Mouse (Mus musculus): Measurements from ENCODE around the gene Prkg1. TPM values are rescaled to one million over a fixed set of nuclear protein-coding genes. Genes with fewer than 3 reads are reported as not detected.

Gene Prkg1
- polyA plus RNA-seq, 1 experiment from 2014 or later = 16.8 TPM

DNA sequence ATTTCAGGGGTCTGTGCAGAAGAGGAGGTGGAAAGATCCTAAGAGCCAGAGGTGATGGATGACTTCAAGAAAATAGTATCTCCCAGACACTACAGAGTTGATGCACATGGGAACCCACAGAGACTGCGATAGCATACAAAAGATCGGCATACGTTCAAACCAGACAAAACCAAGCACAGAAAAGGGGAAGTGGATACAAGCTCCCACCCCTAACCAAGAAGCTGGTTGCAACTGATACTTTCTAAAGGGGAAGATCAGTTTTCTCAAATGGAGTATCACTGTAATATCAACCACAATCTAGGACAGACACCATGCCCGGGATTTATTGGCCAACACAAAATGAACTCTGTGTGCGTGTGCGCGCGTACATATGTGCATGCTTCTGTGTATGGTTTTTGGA lies 162.3 kb downstream of the Prkg1 start:
- no peaks in the 10 kb centered on the region for H3K36me3 ChIP-seq
- H3K4me1 ChIP-seq = no peaks in the 10 kb centered on the region
- H3K4me2 ChIP-seq (replicated peaks) = no peak overlapping the region
- H3K4me3 ChIP-seq = no peak overlapping the region
- no peak overlapping the region for H3K27ac ChIP-seq
- H3K27me3 ChIP-seq = no peaks in the 10 kb centered on the region
- no peak for ATAC-seq (ENCODE audit: insufficient number of reproducible peaks, insufficient read depth, low FRiP score, low TSS enrichment)
- WGBS = 94% methylated on average over 8 of the region's 8 CpGs
- no peak overlapping the region for H3K9ac ChIP-seq
- no peaks in the 10 kb centered on the region for H3K9me3 ChIP-seq

DNA sequence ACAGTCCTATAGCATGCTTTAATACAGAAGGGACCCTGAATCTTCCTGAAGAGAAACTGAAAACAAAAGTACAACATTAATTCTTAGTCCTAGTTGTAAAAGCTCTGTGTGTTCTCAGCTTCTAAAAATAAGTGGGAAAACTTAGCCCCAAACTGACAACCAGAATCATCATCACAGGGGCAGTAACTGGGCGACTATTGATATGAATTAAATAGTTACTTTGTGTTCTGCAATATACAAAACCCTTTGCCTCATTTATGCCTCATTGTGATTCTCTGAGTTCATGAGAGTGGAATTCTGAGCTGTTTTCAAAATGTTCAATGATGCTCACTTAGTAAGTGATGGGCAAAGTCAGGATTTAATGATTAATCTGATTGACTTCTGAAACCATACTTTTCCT lies 170.8 kb downstream of the Prkg1 start:
- Histone ChIP-seq H3K27me3 (no peaks in the 10 kb centered on the region), H3K4me3 (no peak overlapping the region), H3K4me2 (replicated peaks) (no peak overlapping the region), H3K9ac (no peak overlapping the region), H3K9me3 (no peaks in the 10 kb centered on the region), H3K36me3 (no peaks in the 10 kb centered on the region), H3K27ac (no peak overlapping the region), H3K4me1 (no peaks in the 10 kb centered on the region)
- WGBS = 62% methylated on average over 1 of the region's 1 CpGs
- no peak for ATAC-seq (ENCODE audit: insufficient number of reproducible peaks, insufficient read depth, low FRiP score, low TSS enrichment)

DNA sequence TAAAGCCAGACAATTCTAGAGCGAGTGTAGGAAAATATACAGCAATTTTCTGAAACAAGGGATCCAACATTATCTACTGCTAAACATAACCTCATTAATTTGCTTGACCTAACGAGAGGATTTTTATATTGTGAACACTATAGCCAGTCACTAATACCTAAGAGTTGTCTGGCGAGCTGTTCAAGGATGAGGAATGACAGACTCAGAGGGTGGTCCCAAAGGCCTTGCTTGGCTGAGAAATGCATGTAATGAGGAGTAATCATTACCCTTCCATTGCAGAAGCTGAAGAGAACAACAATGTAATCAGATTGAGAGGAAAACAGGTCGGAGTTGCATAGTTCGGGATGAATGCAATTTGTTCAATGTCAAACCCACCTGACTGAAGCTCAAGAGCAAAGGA lies 174.1 kb downstream of the Prkg1 start:
- Histone ChIP-seq H3K36me3 (no peaks in the 10 kb centered on the region), H3K9me3 (no peaks in the 10 kb centered on the region), H3K27ac (no peak overlapping the region), H3K4me1 (no peaks in the 10 kb centered on the region), H3K4me3 (no peak overlapping the region), H3K4me2 (replicated peaks) (no peak overlapping the region), H3K27me3 (no peaks in the 10 kb centered on the region), H3K9ac (no peak overlapping the region)
- 84% methylated on average over 5 of the region's 5 CpGs for WGBS
- no peak for ATAC-seq (ENCODE audit: insufficient number of reproducible peaks, insufficient read depth, low FRiP score, low TSS enrichment)

DNA sequence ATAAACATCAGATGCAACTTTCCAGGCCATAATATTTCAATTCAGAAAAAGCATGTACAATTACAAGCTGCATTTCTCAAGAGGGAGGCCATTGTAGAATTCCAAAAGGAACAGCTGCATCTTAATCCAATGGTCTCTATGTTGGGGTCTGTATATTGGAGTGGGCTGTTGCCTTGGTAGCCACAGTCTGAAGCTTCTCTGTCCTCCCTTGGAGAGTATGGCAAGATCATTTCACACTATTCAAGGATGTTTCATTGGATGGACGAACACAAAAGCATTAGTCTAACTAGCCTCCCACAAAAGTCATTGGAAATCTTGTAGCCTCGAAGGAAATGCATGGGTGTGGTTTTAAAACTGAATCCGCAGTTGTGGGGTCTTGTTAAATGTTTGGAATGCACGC lies 187.7 kb downstream of the Prkg1 start:
- Histone ChIP-seq H3K27me3 (no peaks in the 10 kb centered on the region), H3K9ac (no peak overlapping the region), H3K4me1 (peaks cover 8% of the 10 kb centered on the region; the same call in 1 of the 2 replicates), H3K36me3 (no peaks in the 10 kb centered on the region), H3K27ac (no peak overlapping the region), H3K4me2 (replicated peaks) (no peak overlapping the region), H3K9me3 (no peaks in the 10 kb centered on the region), H3K4me3 (no peak overlapping the region)
- 48% methylated on average over 4 of the region's 4 CpGs for WGBS
- no peak for ATAC-seq (ENCODE audit: insufficient number of reproducible peaks, insufficient read depth, low FRiP score, low TSS enrichment)

DNA sequence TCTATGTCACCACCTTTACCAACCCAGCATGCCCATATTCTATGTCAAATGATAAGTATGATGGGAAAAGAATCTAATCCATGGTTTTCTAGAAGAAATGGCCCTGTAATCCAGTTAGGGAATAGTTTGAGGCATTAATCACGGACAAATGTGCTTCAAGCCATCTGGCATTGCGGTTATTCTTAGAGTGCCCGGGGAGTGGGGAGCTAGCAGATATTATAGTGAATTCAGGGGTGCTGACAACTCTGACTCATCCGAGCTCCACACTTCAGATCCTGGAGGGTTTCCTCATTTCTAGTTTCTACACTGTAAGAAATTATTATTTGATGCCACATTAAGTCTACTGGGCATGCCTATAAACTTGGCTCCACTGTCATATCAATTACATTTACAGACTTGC lies 200.5 kb downstream of the Prkg1 start:
- WGBS = 80% methylated on average over 4 of the region's 4 CpGs
- Histone ChIP-seq H3K27me3 (no peaks in the 10 kb centered on the region), H3K27ac (no peak overlapping the region), H3K36me3 (no peaks in the 10 kb centered on the region), H3K9ac (no peak overlapping the region), H3K9me3 (no peaks in the 10 kb centered on the region), H3K4me3 (no peak overlapping the region), H3K4me2 (replicated peaks) (no peak overlapping the region), H3K4me1 (no peaks in the 10 kb centered on the region)
- no peak for ATAC-seq (ENCODE audit: insufficient number of reproducible peaks, insufficient read depth, low FRiP score, low TSS enrichment)

DNA sequence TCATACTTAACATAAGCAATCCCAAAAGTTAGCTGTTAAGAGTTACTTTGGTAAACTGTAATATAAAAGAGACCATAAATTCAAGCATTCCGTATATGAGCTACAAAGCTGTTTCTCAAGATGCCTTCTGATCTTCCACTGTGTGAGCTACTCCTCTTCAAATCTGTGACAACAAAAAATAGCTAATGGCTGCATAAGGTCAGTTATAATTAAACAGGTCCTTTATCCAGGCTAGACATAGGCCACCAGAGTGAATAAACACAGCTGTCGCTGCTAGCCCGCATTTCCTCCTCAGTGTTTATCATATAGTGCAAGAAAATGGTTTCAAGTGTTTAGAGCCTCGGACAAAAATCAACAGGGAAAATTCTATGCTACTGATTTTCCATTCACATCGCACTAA lies 218.8 kb downstream of the Prkg1 start:
- Histone ChIP-seq H3K36me3 (no peaks in the 10 kb centered on the region), H3K27ac (no peak overlapping the region), H3K4me2 (replicated peaks) (no peak overlapping the region), H3K4me3 (no peak overlapping the region), H3K9ac (no peak overlapping the region), H3K27me3 (no peaks in the 10 kb centered on the region), H3K9me3 (no peaks in the 10 kb centered on the region), H3K4me1 (no peaks in the 10 kb centered on the region)
- no peak for ATAC-seq (ENCODE audit: insufficient number of reproducible peaks, insufficient read depth, low FRiP score, low TSS enrichment)
- WGBS = 70% methylated on average over 5 of the region's 5 CpGs

DNA sequence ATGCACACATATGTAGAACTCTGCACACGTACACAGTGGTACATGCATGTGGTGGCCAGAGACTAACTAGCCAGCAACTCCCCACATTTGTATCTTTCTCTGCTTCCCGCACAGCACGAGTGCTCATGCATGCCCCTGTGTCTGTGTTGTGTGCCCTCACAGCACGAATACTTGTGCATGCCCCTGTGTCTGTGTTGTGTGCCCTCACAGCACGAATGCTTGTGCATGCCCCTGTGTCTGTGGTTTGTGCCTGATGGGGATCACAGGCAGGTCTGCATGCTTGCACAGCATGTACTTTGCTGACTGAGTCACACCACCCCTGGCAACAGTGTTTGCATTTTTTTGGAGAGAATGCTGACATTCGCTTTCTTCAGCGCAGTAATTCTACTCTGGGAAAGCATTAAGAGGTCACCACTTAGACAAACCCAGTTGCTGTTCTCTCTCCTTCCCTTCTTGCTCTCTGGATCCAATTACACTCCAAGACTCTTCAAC lies 233.5 kb downstream of the Prkg1 start:
- H3K4me1 ChIP-seq = 0 out of 2 replicates have a peak, but pooled peaks cover 9% of the 10 kb centered on the region
- 0 out of 2 replicates have a peak, but pooled peaks have one; percentile 64 for ATAC-seq (ENCODE audit: insufficient number of reproducible peaks, insufficient read depth, low FRiP score, low TSS enrichment)
- H3K27me3 ChIP-seq = no peaks in the 10 kb centered on the region
- no peak overlapping the region for H3K9ac ChIP-seq
- H3K27ac ChIP-seq = 0 out of 2 replicates have a peak overlapping the region, but pooled peaks have one; percentile 30
- H3K9me3 ChIP-seq = no peaks in the 10 kb centered on the region
- no peak overlapping the region for H3K4me2 ChIP-seq (replicated peaks)
- H3K36me3 ChIP-seq = no peaks in the 10 kb centered on the region
- H3K4me3 ChIP-seq = no peak overlapping the region
- WGBS = 29% methylated on average over 7 of the region's 7 CpGs

DNA sequence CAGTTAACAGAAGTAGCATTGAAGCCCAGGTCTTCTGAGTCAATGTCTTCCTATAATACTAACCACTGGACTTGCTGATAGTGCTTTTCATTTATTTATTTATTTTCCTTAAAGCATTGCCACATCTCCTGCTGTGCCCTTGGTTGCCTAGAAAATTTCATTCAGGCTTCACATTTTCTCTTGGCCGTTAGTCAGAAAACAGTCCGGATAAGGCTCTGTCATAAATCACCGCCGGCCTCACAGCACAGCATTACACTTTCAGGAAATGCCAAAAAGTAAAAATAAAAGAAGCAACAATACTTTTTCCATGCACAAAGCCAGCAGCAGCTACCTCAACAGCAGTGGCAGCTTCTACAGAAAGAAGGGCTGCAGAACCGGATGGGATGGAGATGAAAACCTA lies 234.2 kb downstream of the Prkg1 start:
- no peak overlapping the region for H3K27ac ChIP-seq
- H3K4me3 ChIP-seq = no peak overlapping the region
- no peaks in the 10 kb centered on the region for H3K9me3 ChIP-seq
- H3K36me3 ChIP-seq = no peaks in the 10 kb centered on the region
- no peak overlapping the region for H3K4me2 ChIP-seq (replicated peaks)
- H3K9ac ChIP-seq = no peak overlapping the region
- H3K4me1 ChIP-seq = 0 out of 2 replicates have a peak, but pooled peaks cover 9% of the 10 kb centered on the region
- WGBS = 52% methylated on average over 5 of the region's 5 CpGs
- no peak for ATAC-seq (ENCODE audit: insufficient number of reproducible peaks, insufficient read depth, low FRiP score, low TSS enrichment)
- H3K27me3 ChIP-seq = no peaks in the 10 kb centered on the region

DNA sequence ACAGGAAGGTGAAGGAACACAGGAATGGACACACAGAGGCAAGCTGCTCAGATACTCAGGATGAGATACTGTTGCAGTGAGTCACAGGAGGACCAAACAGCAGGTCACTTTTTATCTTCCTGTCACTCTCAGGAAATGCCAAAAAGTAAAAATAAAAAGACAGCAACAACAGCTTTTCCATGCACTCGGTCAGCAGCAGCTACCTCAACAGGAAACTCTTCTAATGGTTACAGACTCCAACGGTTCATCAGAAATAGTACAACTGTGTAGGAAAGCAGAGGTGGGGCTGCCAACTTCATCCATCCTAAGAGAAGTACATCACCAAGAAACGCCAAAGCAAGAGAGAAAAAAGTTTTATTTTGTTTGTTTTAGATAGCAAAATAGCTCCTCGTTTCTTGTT lies 234.9 kb downstream of the Prkg1 start:
- no peak overlapping the region for H3K4me3 ChIP-seq
- WGBS = 58% methylated on average over 4 of the region's 4 CpGs
- ATAC-seq (ENCODE audit: insufficient number of reproducible peaks, insufficient read depth, low FRiP score, low TSS enrichment) = no peak

DNA sequence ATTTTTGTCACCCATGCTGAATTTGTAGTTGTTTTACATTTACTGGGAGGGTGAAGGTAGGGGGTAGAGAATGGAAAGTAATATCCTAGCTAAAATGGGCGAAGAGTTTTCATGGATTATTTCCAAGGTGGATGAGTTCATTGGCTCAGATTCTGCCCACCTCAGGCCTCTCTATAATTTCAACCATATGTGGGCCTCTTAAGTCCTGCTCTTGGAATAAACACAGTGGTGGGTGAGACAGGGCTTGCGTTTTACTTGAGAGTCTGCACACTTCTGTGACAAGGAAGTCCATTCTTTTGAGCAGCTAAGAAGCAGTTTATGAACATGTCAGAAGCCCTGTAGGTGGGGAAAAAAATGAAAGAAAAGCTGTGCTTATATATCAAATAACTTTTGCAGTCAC lies 250.3 kb downstream of the Prkg1 start:
- H3K9ac ChIP-seq = no peak overlapping the region
- H3K27ac ChIP-seq = no peak overlapping the region
- no peak overlapping the region for H3K4me3 ChIP-seq
- no peaks in the 10 kb centered on the region for H3K9me3 ChIP-seq
- no peaks in the 10 kb centered on the region for H3K36me3 ChIP-seq
- H3K4me2 ChIP-seq (replicated peaks) = no peak overlapping the region
- H3K27me3 ChIP-seq = no peaks in the 10 kb centered on the region
- WGBS = 23% methylated on average over 2 of the region's 2 CpGs
- ATAC-seq (ENCODE audit: insufficient number of reproducible peaks, insufficient read depth, low FRiP score, low TSS enrichment) = no peak
- H3K4me1 ChIP-seq = 0 out of 2 replicates have a peak, but pooled peaks cover 4% of the 10 kb centered on the region

More for the DNA sequence above, 234.9 kb downstream of the Prkg1 start:
- H3K4me2 ChIP-seq (replicated peaks) = no peak overlapping the region
- no peaks in the 10 kb centered on the region for H3K36me3 ChIP-seq
- H3K27ac ChIP-seq = no peak overlapping the region
- no peaks in the 10 kb centered on the region for H3K27me3 ChIP-seq
- H3K9ac ChIP-seq = no peak overlapping the region
- no peaks in the 10 kb centered on the region for H3K9me3 ChIP-seq
- H3K4me1 ChIP-seq = 0 out of 2 replicates have a peak, but pooled peaks cover 9% of the 10 kb centered on the region

DNA sequence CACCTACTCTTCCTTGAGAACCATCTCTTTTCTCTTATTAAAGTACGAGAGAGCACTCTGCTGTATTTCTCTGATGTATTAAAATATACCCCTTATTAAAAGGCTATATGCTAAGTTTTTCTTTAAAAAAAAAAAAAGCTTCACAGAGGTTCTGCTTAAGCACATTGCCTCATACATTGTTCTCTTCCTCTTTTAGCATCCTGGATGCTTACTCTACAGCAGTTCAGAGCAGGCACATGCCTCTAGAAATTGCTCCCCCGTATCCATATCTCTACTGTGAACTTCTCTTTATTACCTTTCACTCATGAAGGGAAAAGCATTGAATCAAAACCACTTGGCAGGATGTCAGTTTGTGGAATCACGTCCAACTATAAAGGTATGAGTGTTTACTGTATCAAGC lies 257.0 kb downstream of the Prkg1 start:
- H3K9ac ChIP-seq = no peak overlapping the region
- peaks cover 12% of the 10 kb centered on the region; the same call in 1 of the 2 replicates for H3K4me1 ChIP-seq
- no peak overlapping the region for H3K27ac ChIP-seq
- no peaks in the 10 kb centered on the region for H3K36me3 ChIP-seq
- H3K9me3 ChIP-seq = no peaks in the 10 kb centered on the region
- H3K4me2 ChIP-seq (replicated peaks) = no peak overlapping the region
- no peak overlapping the region for H3K4me3 ChIP-seq
- H3K27me3 ChIP-seq = no peaks in the 10 kb centered on the region
- WGBS = 62% methylated on average over 3 of the region's 3 CpGs
- no peak for ATAC-seq (ENCODE audit: insufficient number of reproducible peaks, insufficient read depth, low FRiP score, low TSS enrichment)

DNA sequence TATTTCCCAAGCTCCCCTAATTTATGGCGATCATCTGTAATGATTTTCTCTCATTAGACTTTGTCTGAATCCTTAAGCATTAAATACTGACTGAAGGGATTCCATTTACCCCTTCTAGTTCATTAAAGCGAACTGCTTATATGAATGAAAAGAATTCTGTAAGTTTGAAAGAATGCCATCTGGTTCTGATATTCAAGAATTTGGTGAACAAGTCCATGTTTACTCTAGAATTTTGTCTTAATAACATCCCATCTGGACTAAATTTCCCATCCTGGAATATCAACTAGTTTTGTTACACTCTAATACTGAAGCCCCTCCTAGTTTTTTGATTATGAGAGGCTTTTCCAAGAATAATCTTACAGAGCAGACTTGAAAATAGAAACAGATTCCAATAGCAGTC lies 258.5 kb downstream of the Prkg1 start:
- H3K4me1 ChIP-seq = peaks cover 12% of the 10 kb centered on the region; the same call in 1 of the 2 replicates
- H3K9ac ChIP-seq = no peak overlapping the region

More for the DNA sequence above, 258.5 kb downstream of the Prkg1 start:
- peak overlapping the region; percentile 65; the same call in 1 of the 2 replicates for H3K27ac ChIP-seq
- no peaks in the 10 kb centered on the region for H3K27me3 ChIP-seq
- H3K4me3 ChIP-seq = no peak overlapping the region
- no peaks in the 10 kb centered on the region for H3K36me3 ChIP-seq
- WGBS = 33% methylated on average over 2 of the region's 2 CpGs
- no peak overlapping the region for H3K4me2 ChIP-seq (replicated peaks)
- ATAC-seq (ENCODE audit: insufficient number of reproducible peaks, insufficient read depth, low FRiP score, low TSS enrichment) = no peak
- no peaks in the 10 kb centered on the region for H3K9me3 ChIP-seq

All from embryonic facial prominence, embryonic 12.5 days (tissue).